Comparison of ENCODE assay signal across 29 mouse cellular contexts in genomic region chr4:137542968-137543367, GRCm38 (mm10). TPM values are rescaled to one million over a fixed set of nuclear protein-coding genes. Genes with fewer than 3 reads are reported as not detected.
A peak's percentile ranks its signal among the peaks of the same experiment; 100 is the strongest.
DNase-seq lines count a peak whose midpoint lies in the region; ATAC-seq and TF ChIP-seq lines count a peak whose summit lies in the region.
"Had no signal": no experiment of that assay in that cellular context is flagged by ENCODE, and none has a peak within 500 bp of the region (broad histone marks: within the 10 kb centered on the region; RNA-seq: fewer than 3 reads in every experiment).

No protein-coding gene starts in this region.

- DNase-seq in yolk sac, embryonic 10.5 days (ENCODE audit: low spot score) = peak; percentile 17
- no peak for DNase-seq in midbrain, postnatal 0 days (ENCODE audit: low spot score)
- DNase-seq in cerebellum, postnatal 36 days = no peak
- DNase-seq: adrenal gland, adult 8-10 months; adrenal gland, postnatal 14 days; adrenal gland, postnatal 36 days; B cell, adult 2 months; cerebellum, adult 11-12 months; cerebellum, adult 9-10 months; cerebellum, postnatal 10 days; embryo, embryonic 11 days; forebrain, postnatal 0 days had no signal

- no peaks in the 10 kb centered on the region for H3K9me3 ChIP-seq in liver, embryonic 16.5 days (replicated peaks; ENCODE audit: control insufficient read depth, low read length)
- H3K9me3 ChIP-seq in liver, embryonic 12.5 days (replicated peaks) = no peaks in the 10 kb centered on the region
- no peaks in the 10 kb centered on the region for H3K9me3 ChIP-seq in intestine, postnatal 0 days (ENCODE audit: control insufficient read depth)
- no peaks in the 10 kb centered on the region for H3K9me3 ChIP-seq in midbrain, postnatal 0 days (ENCODE audit: low read length)
- H3K9me3 ChIP-seq: embryonic facial prominence, embryonic 13.5 days; embryonic facial prominence, embryonic 15.5 days; forebrain, embryonic 10.5 days; forebrain, embryonic 13.5 days; forebrain, embryonic 15.5 days; G1E had no signal

- no peaks in the 10 kb centered on the region; the same call in 1 of the 2 replicates for H3K4me1 ChIP-seq in liver, embryonic 16.5 days (ENCODE audit: control insufficient read depth, low read depth, low read length)
- no peaks in the 10 kb centered on the region for H3K4me1 ChIP-seq in liver, embryonic 12.5 days
- H3K4me1 ChIP-seq in intestine, postnatal 0 days (replicated peaks; ENCODE audit: control insufficient read depth, insufficient read depth, low read length) = no peaks in the 10 kb centered on the region
- H3K4me1 ChIP-seq in midbrain, postnatal 0 days (ENCODE audit: insufficient read depth, low read length) = no peaks in the 10 kb centered on the region
- H3K4me1 ChIP-seq: embryonic facial prominence, embryonic 13.5 days; embryonic facial prominence, embryonic 15.5 days; forebrain, embryonic 10.5 days; forebrain, embryonic 13.5 days; forebrain, embryonic 15.5 days had no signal

- no peak overlapping the region for H3K9ac ChIP-seq in liver, embryonic 16.5 days (ENCODE audit: low read depth, low read length)
- no peak overlapping the region for H3K9ac ChIP-seq in liver, embryonic 12.5 days
- H3K9ac ChIP-seq in intestine, postnatal 0 days (ENCODE audit: low read depth, low read length) = no peak overlapping the region
- no peak overlapping the region for H3K9ac ChIP-seq in midbrain, postnatal 0 days (replicated peaks; ENCODE audit: low read length, poor library complexity, severe bottlenecking)
- H3K9ac ChIP-seq: embryonic facial prominence, embryonic 13.5 days; embryonic facial prominence, embryonic 15.5 days; forebrain, embryonic 13.5 days; forebrain, embryonic 15.5 days; forebrain, postnatal 0 days had no signal

- no peak for TF ChIP-seq CTCF in intestine, postnatal 0 days (IDR thresholded peaks at IDR 0.05; ENCODE audit: low read depth)
- TF ChIP-seq CTCF in midbrain, postnatal 0 days (IDR thresholded peaks at IDR 0.05) = no peak

- H3K4me2 ChIP-seq in liver, embryonic 16.5 days (ENCODE audit: low read depth, low read length) = no peak overlapping the region
- no peak overlapping the region for H3K4me2 ChIP-seq in liver, embryonic 12.5 days
- no peak overlapping the region; the same call in 1 of the 2 replicates for H3K4me2 ChIP-seq in intestine, postnatal 0 days (replicated peaks; ENCODE audit: low read depth)
- H3K4me2 ChIP-seq in midbrain, postnatal 0 days (ENCODE audit: low read depth, low read length, poor library complexity, severe bottlenecking) = no peak overlapping the region
- H3K4me2 ChIP-seq: embryonic facial prominence, embryonic 13.5 days; embryonic facial prominence, embryonic 15.5 days; forebrain, embryonic 13.5 days; forebrain, embryonic 15.5 days had no signal

- H3K4me3 ChIP-seq in liver, embryonic 16.5 days (ENCODE audit: low read depth, low read length) = no peak overlapping the region
- H3K4me3 ChIP-seq in liver, embryonic 12.5 days = no peak overlapping the region
- no peak overlapping the region for H3K4me3 ChIP-seq in intestine, postnatal 0 days (ENCODE audit: low read depth, low read length)
- no peak overlapping the region for H3K4me3 ChIP-seq in midbrain, postnatal 0 days (ENCODE audit: low read depth, low read length)
- H3K4me3 ChIP-seq: embryonic facial prominence, embryonic 13.5 days; embryonic facial prominence, embryonic 15.5 days; erythroblast, embryonic 14.5 days; forebrain, embryonic 10.5 days; forebrain, embryonic 13.5 days; forebrain, embryonic 15.5 days had no signal

- H3K27ac ChIP-seq in liver, embryonic 16.5 days (ENCODE audit: low read length) = no peak overlapping the region
- no peak overlapping the region for H3K27ac ChIP-seq in liver, embryonic 12.5 days
- H3K27ac ChIP-seq in intestine, postnatal 0 days (ENCODE audit: low read depth, low read length) = no peak overlapping the region
- H3K27ac ChIP-seq in midbrain, postnatal 0 days (ENCODE audit: low read depth, low read length) = no peak overlapping the region
- H3K27ac ChIP-seq: embryonic facial prominence, embryonic 13.5 days; embryonic facial prominence, embryonic 15.5 days; forebrain, embryonic 10.5 days; forebrain, embryonic 13.5 days; forebrain, embryonic 15.5 days had no signal

- H3K27me3 ChIP-seq in liver, embryonic 16.5 days (ENCODE audit: control insufficient read depth, insufficient read depth, low read depth, low read length) = no peaks in the 10 kb centered on the region
- no peaks in the 10 kb centered on the region for H3K27me3 ChIP-seq in liver, embryonic 12.5 days (replicated peaks)
- H3K27me3 ChIP-seq in intestine, postnatal 0 days (replicated peaks; ENCODE audit: control insufficient read depth, insufficient read depth, low read length) = no peaks in the 10 kb centered on the region
- H3K27me3 ChIP-seq in midbrain, postnatal 0 days (ENCODE audit: insufficient read depth, low read length) = no peaks in the 10 kb centered on the region
- H3K27me3 ChIP-seq: CH12.LX; embryonic facial prominence, embryonic 13.5 days; embryonic facial prominence, embryonic 15.5 days; forebrain, embryonic 13.5 days; forebrain, embryonic 15.5 days; Patski had no signal

- 61% methylated on average over 10 of the region's 10 CpGs for WGBS in liver, embryonic 16.5 days (ENCODE audit: insufficient replicate concordance)
- WGBS in liver, embryonic 12.5 days (ENCODE audit: insufficient replicate concordance) = 72% methylated on average over 10 of the region's 10 CpGs
- 51% methylated on average over 10 of the region's 10 CpGs for WGBS in intestine, postnatal 0 days
- WGBS in midbrain, postnatal 0 days = 86% methylated on average over 10 of the region's 10 CpGs

- no peaks in the 10 kb centered on the region; the same call in 1 of the 2 replicates for H3K36me3 ChIP-seq in liver, embryonic 16.5 days (ENCODE audit: control insufficient read depth, insufficient read depth)
- peaks cover 80% of the 10 kb centered on the region for H3K36me3 ChIP-seq in liver, embryonic 12.5 days
- H3K36me3 ChIP-seq in intestine, postnatal 0 days (ENCODE audit: control insufficient read depth, insufficient read depth) = peaks cover 78% of the 10 kb centered on the region; the same call in 1 of the 2 replicates
- H3K36me3 ChIP-seq in midbrain, postnatal 0 days (ENCODE audit: insufficient read depth, low read length) = no peaks in the 10 kb centered on the region
- H3K36me3 ChIP-seq: forebrain, embryonic 15.5 days; G1E had no signal

- peak; percentile 20; the same call in 1 of the 2 replicates for ATAC-seq in liver, embryonic 16.5 days (ENCODE audit: low read depth)
- no peak for ATAC-seq in liver, embryonic 12.5 days
- ATAC-seq in intestine, postnatal 0 days = peak; percentile 63
- ATAC-seq in midbrain, postnatal 0 days (ENCODE audit: low FRiP score) = no peak
- ATAC-seq: activated CD4-positive, CD25-positive, alpha-beta regulatory T cell, adult 4 months; CD4-positive, CD25-positive, alpha-beta regulatory T cell, adult 4 months; forebrain, embryonic 13.5 days; forebrain, embryonic 15.5 days; forebrain, postnatal 0 days; Patski had no signal

RNA-seq across cellular contexts. Expression of gene Ldlrad2, which starts 31.4 kb away (rescaled TPM):
- not detected in 2 replicates for polyA plus RNA-seq in liver, embryonic 16.5 days (2015; fragmentation: Nextera tagmentation; extraction: Ambion mirVana)
- not detected in 2 replicates for polyA plus RNA-seq in liver, embryonic 12.5 days (2016; fragmentation: Nextera tagmentation; extraction: Ambion mirVana)
- not detected in 2 replicates for polyA plus RNA-seq in intestine, postnatal 0 days (2015; fragmentation: Nextera tagmentation; extraction: Ambion mirVana)
- total RNA-seq in midbrain, postnatal 0 days (2014; rRNA removed) = not detected in 2 replicates
- 0.70 TPM in 1 of 2 replicates, not detected in the other for polyA plus RNA-seq in midbrain, postnatal 0 days (2015; fragmentation: Nextera tagmentation; extraction: Ambion mirVana)
- total RNA-seq: adrenal gland, adult 8-10 months; adrenal gland, postnatal 14 days; adrenal gland, postnatal 36 days; CH12.LX; common myeloid progenitor, adult 5-6 weeks; forebrain, postnatal 0 days; G1E had no signal
- polyA plus RNA-seq: activated CD4-positive, CD25-positive, alpha-beta regulatory T cell, adult 4 months; CD4-positive, CD25-positive, alpha-beta regulatory T cell, adult 4 months; cerebellum, adult 2 months; embryonic facial prominence, embryonic 11.5 days; embryonic facial prominence, embryonic 13.5 days; erythroblast, embryonic 14.5 days; forebrain, embryonic 10.5 days; forebrain, embryonic 13.5 days; forebrain, postnatal 0 days; G1E; Patski had no signal

RNA-seq across cellular contexts. Expression of gene Usp48, which starts 50.6 kb away (rescaled TPM):
- 26.3 and 27.1 TPM in 2 replicates for polyA plus RNA-seq in liver, embryonic 16.5 days (2015; fragmentation: Nextera tagmentation; extraction: Ambion mirVana)
- 50.5 and 56.7 TPM in 2 replicates for polyA plus RNA-seq in liver, embryonic 12.5 days (2016; fragmentation: Nextera tagmentation; extraction: Ambion mirVana)
- 33.3 and 36.7 TPM in 2 replicates for polyA plus RNA-seq in intestine, postnatal 0 days (2015; fragmentation: Nextera tagmentation; extraction: Ambion mirVana)
- total RNA-seq in midbrain, postnatal 0 days (2014; rRNA removed) = 70.8 and 98.7 TPM in 2 replicates
- polyA plus RNA-seq in midbrain, postnatal 0 days (2015; fragmentation: Nextera tagmentation; extraction: Ambion mirVana) = 37.0 and 40.9 TPM in 2 replicates

Comparison
In these comparisons a context has a peak if more than half of its experiments do, and no peak if none do; other contexts are left out.
1. ATAC-seq: peak in liver, embryonic 16.5 days (single experiment) and intestine, postnatal 0 days (single experiment); none in liver, embryonic 12.5 days (single experiment) and midbrain, postnatal 0 days (single experiment).